Mouse (Mus musculus): ENCODE data around the gene Olfr1128. TPM values are rescaled to one million over a fixed set of nuclear protein-coding genes. Genes with fewer than 3 reads are reported as not detected.
"Not testable (repeated sequence)": the region's sequence is repeated elsewhere in the genome, so short reads cannot be mapped to it uniquely, and the experiment has no call there.

The Olfr1128 gene
- not detected for total RNA-seq (2021)
- long read RNA-seq, experiment 1, result 0 reads
- long read RNA-seq, experiment 2, result 0 reads

DNA sequence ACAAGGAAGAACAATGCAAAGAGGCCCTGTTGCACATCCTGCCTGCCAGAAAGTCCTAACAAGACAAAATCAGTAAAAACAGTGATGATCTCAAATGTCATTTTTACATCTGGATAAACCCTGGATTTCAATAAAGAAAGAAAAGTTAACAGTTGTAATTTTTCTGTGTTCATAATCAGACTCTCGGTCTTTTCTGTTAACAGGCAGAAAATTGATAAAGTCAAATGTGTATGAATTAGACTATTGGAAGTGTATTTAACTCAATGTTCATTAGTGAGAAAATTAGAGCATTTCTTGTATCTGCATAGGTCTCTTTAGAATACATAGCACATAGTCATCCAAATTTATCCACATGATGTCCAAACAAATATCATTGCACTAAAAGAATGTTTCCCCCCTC, at the start of gene Olfr1128:
Gene Olfr1128 (minus strand): TSS at position 101 of the 400 bp plus-strand sequence.
- no peak for DNase-seq

DNA sequence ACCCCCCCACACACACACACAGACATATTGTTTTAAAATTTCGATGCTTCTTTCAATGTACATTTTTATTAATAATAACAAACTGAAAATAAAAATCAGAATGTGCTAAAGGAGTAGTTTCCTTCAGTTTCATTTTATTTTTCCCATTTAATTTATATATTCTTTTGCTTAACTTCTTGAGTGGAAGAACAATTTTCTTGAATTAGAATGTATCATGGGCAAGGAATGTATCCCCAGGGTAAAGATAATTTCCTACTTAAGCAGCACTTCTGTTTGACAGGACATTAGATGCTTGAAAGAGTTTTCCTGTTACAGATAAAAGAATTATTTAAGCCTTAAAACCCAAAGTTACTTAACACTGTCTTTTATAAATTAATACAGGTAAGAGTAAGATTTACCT, 28.3 kb upstream of the Olfr1128 start, which contains the start of gene Olfr1129:
Gene Olfr1129 (plus strand): TSS at position 301 of the 400 bp plus-strand sequence.
- not testable (repeated sequence) for DNase-seq

DNA sequence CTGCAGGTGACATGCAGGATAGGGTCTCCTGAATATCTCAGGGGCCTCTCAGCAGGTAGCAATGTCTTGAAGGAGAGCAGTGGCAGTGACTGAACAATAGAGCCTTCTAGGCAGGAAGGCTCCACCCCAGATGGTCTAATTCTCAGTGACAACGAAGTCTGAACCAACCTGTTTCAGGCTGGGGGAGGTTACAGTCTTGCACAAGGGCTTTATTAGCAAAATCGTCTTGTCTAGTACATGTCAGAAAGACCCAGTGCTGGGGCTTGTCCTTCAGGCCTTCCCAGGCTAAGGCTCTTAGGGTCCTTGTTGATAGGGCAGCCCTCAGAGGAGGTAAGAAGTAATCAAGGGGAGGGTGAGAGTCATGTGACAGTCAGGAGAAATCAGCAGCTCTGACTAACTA, 10.5 kb downstream of the Olfr1128 start:
- no peak for DNase-seq

DNA sequence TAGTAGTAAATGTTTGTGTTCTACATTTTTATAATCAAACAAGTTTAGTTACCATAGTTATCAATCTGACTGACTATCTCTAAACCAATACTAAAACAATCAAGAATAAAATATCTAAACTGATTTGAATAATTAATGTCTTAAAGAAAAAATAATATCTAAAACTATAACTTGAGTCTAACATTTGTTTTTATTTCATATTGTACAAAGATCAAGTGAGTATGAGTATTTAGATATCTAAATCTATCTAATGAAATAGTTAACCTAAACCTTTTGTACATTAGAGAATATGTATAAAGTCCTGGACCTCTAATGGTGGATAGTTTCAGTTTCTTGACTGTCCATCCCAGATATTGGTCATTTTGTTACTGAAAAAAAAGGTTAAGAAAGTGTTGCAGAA, 13.8 kb downstream of the Olfr1128 start, which contains the start of gene Olfr153:
Gene Olfr153 (plus strand): TSS at position 301 of the 400 bp plus-strand sequence.
- DNase-seq, result no peak

DNA sequence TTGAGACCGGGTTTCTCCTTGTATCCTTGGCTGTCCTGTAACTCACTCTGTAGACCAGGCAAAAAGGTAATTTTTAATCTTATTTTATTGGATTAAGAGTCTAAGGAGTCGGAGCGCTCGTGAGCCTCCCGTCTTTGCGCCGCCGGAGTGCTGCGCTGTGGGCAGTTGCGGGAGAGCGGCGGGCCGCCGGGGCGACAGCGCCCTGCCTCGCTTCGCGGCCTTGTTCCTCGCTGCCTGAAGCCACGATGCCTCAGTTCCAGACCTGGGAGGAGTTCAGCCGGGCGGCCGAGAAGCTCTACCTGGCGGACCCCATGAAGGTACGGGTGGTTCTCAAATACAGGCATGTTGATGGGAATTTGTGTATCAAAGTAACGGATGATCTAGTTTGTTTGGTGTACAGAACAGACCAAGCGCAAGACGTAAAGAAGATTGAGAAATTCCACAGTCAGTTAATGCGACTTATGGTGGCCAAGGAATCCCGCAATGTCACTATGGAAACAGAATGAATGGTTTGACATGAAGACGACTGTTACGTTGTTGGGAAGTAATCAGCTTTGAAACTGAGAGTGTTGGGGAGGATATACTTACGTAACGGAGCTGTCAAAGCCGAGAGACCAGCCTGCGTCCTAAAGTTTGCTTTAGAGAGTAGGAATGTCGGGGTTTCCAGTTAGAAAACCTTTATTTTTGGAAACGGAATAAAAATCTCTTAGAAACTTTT, 19.3 kb downstream of the Olfr1128 start:
- DNase-seq, result not testable (repeated sequence)

DNA sequence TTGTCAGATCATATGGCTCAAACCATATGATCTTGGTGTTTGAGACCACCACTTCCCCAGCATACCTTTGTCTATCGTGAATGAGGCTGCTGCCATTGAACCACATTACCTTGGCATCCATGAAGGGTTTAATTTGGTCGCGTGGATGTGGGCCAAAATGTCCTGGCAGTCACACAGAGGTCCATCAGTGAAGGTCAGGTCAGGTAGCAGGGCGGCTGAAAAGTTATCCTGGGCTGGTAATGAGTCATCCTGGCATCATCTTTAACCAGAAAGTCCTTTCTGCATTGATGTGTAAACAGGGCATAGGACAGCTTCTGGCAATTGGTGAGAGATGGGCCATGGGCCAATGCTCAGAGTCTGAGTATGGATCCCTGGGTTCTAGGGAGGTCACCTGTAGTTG, 24.7 kb downstream of the Olfr1128 start:
- no peak for DNase-seq

DNA sequence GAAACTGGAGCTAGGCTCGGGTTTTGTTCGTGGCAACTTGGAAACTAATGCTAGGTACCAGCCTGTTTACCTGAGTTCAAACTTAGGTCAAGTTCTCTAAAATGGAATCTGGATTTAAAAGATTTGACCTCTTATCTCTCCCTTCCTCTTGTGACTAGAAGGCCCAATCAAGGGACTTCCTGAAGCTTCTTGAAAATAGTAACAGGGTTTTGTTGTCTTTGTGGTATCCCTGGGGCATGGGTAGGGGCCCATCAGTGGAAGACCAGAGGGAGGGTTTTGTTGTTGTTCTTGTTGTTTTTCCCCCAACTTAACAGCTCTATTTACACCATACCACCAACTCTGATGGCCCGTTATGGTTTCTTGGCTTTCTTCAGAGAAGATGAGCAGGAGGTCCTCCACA, 28.8 kb downstream of the Olfr1128 start:
- no peak for DNase-seq

DNA sequence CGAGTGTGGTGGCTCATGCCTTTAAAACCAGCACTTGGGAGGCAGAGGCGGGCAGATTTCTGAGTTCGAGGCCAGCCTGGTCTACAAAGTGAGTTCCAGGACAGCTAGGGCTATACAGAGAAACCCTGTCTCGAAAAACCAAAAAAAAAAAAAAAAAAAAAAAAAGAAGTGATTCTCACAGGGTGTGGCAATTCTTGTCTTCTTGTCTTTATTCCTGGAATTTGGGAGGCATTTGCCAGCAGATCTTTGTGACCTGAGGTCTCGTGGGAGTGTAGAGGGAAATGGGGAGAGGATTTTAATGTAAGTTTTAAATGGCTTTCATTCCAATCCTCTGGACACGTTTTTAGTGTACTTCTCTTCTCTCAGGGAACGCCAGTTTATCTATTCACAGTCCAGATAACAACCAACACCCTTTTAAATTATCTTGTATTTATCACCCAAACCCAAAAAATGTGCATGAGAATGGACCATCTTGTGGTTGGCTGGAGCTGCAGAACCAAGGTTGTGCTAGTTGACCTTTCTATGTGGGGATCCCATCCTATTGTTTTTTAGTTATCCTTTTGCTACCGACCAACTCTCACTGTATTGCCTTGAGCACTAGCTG, 29.8 kb downstream of the Olfr1128 start:
- no peak for DNase-seq

DNA sequence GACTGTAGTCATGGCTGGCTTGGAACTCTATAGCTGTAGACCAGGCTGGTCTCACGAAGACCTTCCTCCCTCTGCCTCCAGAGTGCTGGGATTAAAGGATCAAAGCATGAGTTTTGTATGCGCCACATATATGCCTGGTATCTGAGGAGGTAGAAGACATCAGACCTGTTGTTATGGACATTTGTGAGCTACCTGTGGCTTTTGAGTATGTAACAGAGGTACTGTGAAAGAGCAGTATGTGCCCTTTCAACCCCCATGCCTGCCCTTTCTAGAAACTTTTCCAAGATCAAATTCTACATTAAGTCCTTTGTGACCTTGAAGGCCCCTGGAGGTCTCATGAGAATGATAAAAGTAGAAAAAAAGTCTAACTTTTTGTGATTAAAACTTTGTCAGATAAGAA, 30.3 kb downstream of the Olfr1128 start:
- no peak for DNase-seq

DNA sequence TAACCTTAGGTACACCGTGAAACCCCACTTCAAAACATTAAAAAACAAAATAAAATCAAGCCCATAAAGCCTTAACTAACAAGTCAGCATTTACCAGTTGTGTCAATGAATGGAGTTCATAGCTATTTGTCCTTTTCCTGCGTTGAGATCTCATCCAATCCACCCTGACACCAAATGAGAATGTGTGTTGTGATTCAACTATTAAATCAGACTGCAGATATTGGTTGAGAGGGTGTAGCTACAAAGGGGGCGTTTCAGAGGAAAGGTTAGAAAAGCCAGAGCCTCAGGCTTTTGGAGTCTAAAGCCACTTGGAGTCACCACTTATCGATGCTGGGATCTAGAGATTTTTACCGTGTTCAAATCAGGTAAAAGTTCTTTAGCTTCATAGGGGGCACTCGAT, 39.1 kb downstream of the Olfr1128 start, which contains the start of gene Pramel6:
Gene Pramel6 (plus strand): TSS at position 301 of the 400 bp plus-strand sequence.
- no peak for DNase-seq

DNA sequence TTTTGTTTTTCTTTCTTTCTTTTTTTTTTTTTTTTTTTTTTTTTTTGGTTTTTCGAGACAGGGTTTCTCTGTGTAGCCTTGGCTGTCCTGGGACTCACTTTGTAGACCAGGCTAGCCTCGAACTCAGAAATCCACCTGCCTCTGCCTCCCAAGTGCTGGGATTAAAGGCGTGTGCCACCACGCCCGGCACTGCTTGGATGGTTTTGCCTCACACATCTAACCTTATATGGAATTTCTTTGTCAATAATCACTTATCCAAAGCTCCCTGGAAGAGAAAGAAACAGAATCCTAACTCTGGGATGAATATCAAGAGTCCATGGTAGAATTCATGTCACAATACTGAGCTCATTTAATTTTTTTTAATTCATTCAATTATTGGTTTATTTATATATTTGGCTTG, 48.3 kb downstream of the Olfr1128 start, which contains the start of gene Pramel7:
Gene Pramel7 (minus strand): TSS at position 101 of the 400 bp plus-strand sequence.
- not testable (repeated sequence) for DNase-seq

Other genes with a start within 250 kb of the Olfr1128 start
- gene Olfr1118, start 238.0 kb downstream of the Olfr1128 start, total RNA-seq (2021), result not detected
- not detected for gene Olfr1120, start 190.7 kb downstream of the Olfr1128 start, total RNA-seq (2021)
- gene Olfr1121, start 175.6 kb downstream of the Olfr1128 start, total RNA-seq (2021), result not detected
- not detected for gene Olfr1122, start 159.7 kb downstream of the Olfr1128 start, total RNA-seq (2021)
- not detected for gene Olfr1123, start 128.9 kb downstream of the Olfr1128 start, total RNA-seq (2021)
- not detected for gene Olfr1124, start 115.3 kb downstream of the Olfr1128 start, total RNA-seq (2021)
- gene Olfr1126, start 91.6 kb downstream of the Olfr1128 start, total RNA-seq (2021), result not detected
- gene Pramel7, start 48.4 kb downstream of the Olfr1128 start, total RNA-seq (2021), result not detected
- not detected for gene Pramel6, start 39.0 kb downstream of the Olfr1128 start, total RNA-seq (2021)
- not detected for gene Olfr153, start 13.7 kb downstream of the Olfr1128 start, total RNA-seq (2021)
- gene Olfr1129, start 28.4 kb upstream of the Olfr1128 start, total RNA-seq (2021), result not detected
- not detected for gene Olfr1130, start 60.7 kb upstream of the Olfr1128 start, total RNA-seq (2021)
- gene Olfr1131, start 81.6 kb upstream of the Olfr1128 start, total RNA-seq (2021), result not detected
- not detected for gene Olfr1132, start 92.0 kb upstream of the Olfr1128 start, total RNA-seq (2021)
- not detected for gene Olfr1133, start 101.8 kb upstream of the Olfr1128 start, total RNA-seq (2021)
- gene Olfr1134, start 112.9 kb upstream of the Olfr1128 start, total RNA-seq (2021), result not detected
- not detected for gene Olfr1135, start 128.1 kb upstream of the Olfr1128 start, total RNA-seq (2021)
- not detected for gene Olfr1136, start 148.4 kb upstream of the Olfr1128 start, total RNA-seq (2021)
- not detected for gene Olfr1137, start 167.6 kb upstream of the Olfr1128 start, total RNA-seq (2021)
- not detected for gene Olfr1138, start 194.4 kb upstream of the Olfr1128 start, total RNA-seq (2021)
- not detected for gene Olfr1140, start 198.2 kb upstream of the Olfr1128 start, total RNA-seq (2021)
- gene Olfr1141, start 208.4 kb upstream of the Olfr1128 start, total RNA-seq (2021), result not detected
- gene Olfr152, start 233.9 kb upstream of the Olfr1128 start, total RNA-seq (2021), result not detected